Mouse (Mus musculus): ENCODE data around the gene Dnajc21.

DNA sequence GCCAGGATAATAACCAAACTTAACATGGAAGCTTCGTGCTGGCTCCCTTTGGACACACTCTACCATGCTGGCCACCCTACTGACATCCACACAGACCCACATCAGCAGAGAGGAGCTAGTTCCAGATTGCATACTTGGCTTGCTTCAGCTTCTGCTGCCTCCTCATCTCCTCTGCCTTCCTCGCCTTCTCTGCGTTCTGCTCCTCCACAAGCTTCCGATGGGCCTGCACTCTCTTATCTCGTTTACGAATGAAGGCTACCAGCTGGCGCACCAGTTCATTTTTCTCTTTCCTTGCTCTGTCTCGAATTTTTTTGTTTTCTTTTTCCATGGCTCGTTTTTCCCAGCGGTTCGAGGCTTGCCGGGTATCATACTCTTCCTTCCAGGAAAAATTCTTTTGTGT, 9.3 kb downstream of the Dnajc21 start:
- TF ChIP-seq CTCF (conservative IDR thresholded peaks at IDR 0.05; ENCODE audit: low read length) (no peak), POU5F1 (IDR thresholded peaks at IDR 0.05; ENCODE audit: borderline replicate concordance, low read length) (no peak), NANOG (IDR thresholded peaks at IDR 0.05; ENCODE audit: borderline replicate concordance, low read length) (no peak)

All from E14TG2a.4 (cell line).